Comparison of ENCODE assay signal across 8 mouse cellular contexts in the genomic region with DNA sequence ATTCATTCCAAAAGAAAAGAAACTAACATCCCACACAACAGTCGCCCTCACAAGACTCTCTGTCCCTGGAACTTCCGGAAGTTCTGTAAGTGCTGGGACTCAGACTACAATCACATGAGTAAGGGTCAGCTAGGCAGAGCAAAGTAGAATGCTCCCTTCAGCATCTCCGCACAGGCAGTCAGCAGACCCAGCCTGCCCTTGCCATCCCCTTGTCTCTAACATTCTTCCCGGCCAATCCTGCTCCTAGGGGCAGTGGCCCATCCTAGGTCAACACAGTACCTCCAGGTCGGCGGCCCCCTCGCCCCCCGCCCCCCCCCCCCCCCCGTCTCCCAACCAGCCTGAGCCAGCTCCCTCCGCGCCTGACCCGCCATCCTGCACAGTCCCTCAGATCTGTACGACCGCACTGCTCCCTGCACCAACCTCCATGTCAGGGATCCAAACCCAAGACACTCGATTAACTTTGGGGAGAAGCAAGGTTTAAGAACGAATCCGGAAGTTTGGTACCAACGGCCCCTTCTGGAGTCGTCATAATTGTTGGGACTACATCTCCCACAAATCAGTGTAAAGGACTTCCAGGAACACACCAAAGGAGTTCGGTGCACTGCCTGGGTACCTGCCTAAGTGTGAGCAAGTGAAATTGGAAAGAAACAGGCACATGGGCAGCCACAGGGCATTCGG. TPM values are rescaled to one million over a fixed set of nuclear protein-coding genes. Genes with fewer than 3 reads are reported as not detected.
DNase-seq lines count a peak whose midpoint lies in the region; ATAC-seq and TF ChIP-seq lines count a peak whose summit lies in the region.

Gene Zfp65 (minus strand): TSS at position 533 of the 678 bp plus-strand sequence.

- peak; percentile 78 for DNase-seq in ES-CJ7 (ENCODE audit: low read depth, low spot score)
- DNase-seq in cerebellum, adult 11-12 months = peak; percentile 69
- DNase-seq in forebrain, postnatal 0 days = peak; percentile 77
- peak; percentile 38 to 61 for DNase-seq in heart, postnatal 36 days
- DNase-seq in layer of hippocampus, adult 2 months (ENCODE audit: low spot score in 2 of 2) = peak; percentile 57 to 68
- DNase-seq in lung, adult 2 months = peak; percentile 51
- DNase-seq in thymus, adult 2 months = peak; percentile 26

- H3K9ac ChIP-seq in forebrain, postnatal 0 days = peak within 1 kb of the TSS; percentile 57
- H3K9ac ChIP-seq in neural tube, embryonic 15.5 days (replicated peaks) = peak within 1 kb of the TSS; percentile 56

- no peaks in the 10 kb centered on the region for H3K27me3 ChIP-seq in forebrain, postnatal 0 days (ENCODE audit: insufficient read depth, low read length)
- no peaks in the 10 kb centered on the region for H3K27me3 ChIP-seq in neural tube, embryonic 15.5 days (replicated peaks)
- no peaks in the 10 kb centered on the region for H3K27me3 ChIP-seq in thymus, adult 2 months (ENCODE audit: control insufficient read depth, insufficient read depth, low read length)

- no peaks in the 10 kb centered on the region for H3K9me3 ChIP-seq in forebrain, postnatal 0 days (ENCODE audit: low read length)
- H3K9me3 ChIP-seq in neural tube, embryonic 15.5 days (replicated peaks) = no peaks in the 10 kb centered on the region

- 0 out of 2 replicates have a peak, but pooled peaks have one; percentile 7 for TF ChIP-seq POLR2A in lung, adult 2 months (IDR thresholded peaks at IDR 0.05; ENCODE audit: borderline replicate concordance, extremely low read depth, low read depth, low read length)
- no peak for TF ChIP-seq POLR2A in thymus, adult 2 months (IDR thresholded peaks at IDR 0.05; ENCODE audit: control insufficient read depth, extremely low read depth, insufficient read depth, low read length, poor library complexity)

- intact Hi-C loops in heart, postnatal 36 days (cut with DNase I) = loop anchor here (5.0 to 10.0 kb wide), 6 partner anchors 84 to 604 kb away; partner anchors contain the start of genes Gm28044, Zfp273, Zfp455 and Zfp457

- H3K36me3 ChIP-seq in forebrain, postnatal 0 days (ENCODE audit: insufficient read depth) = no peaks in the 10 kb centered on the region
- no peaks in the 10 kb centered on the region for H3K36me3 ChIP-seq in neural tube, embryonic 15.5 days
- H3K36me3 ChIP-seq in thymus, adult 2 months (ENCODE audit: control insufficient read depth, insufficient read depth, low read length) = no peaks in the 10 kb centered on the region

- H3K4me3 ChIP-seq in forebrain, postnatal 0 days (ENCODE audit: low read depth, low read length) = peak within 1 kb of the TSS; percentile 63
- H3K4me3 ChIP-seq in layer of hippocampus, adult 2 months = peak within 1 kb of the TSS; percentile 71
- peak within 1 kb of the TSS; percentile 91 for H3K4me3 ChIP-seq in lung, adult 2 months (replicated peaks; ENCODE audit: extremely low read depth, low read depth, low read length)
- H3K4me3 ChIP-seq in neural tube, embryonic 15.5 days (replicated peaks) = peak within 1 kb of the TSS; percentile 55
- H3K4me3 ChIP-seq in thymus, adult 2 months (ENCODE audit: control insufficient read depth, insufficient read depth, low read length) = peak within 1 kb of the TSS; percentile 64

- 2% methylated on average over 13 of the region's 21 CpGs for WGBS in forebrain, postnatal 0 days
- WGBS in lung, adult 2 months = under 1% methylated on average over 20 of the region's 21 CpGs
- WGBS in neural tube, embryonic 15.5 days = 7% methylated on average over 16 of the region's 21 CpGs
- 3% methylated on average over 16 of the region's 21 CpGs for WGBS in thymus, adult 2 months

- H3K27ac ChIP-seq in forebrain, postnatal 0 days (ENCODE audit: low read depth, low read length) = no peak within 1 kb of the TSS
- peak within 1 kb of the TSS; percentile 83 for H3K27ac ChIP-seq in layer of hippocampus, adult 2 months
- peak within 1 kb of the TSS; percentile 56 for H3K27ac ChIP-seq in neural tube, embryonic 15.5 days (replicated peaks)
- H3K27ac ChIP-seq in thymus, adult 2 months (ENCODE audit: control insufficient read depth, insufficient read depth, low read length) = no peak within 1 kb of the TSS

- peaks cover 8% of the 10 kb centered on the region for H3K4me1 ChIP-seq in forebrain, postnatal 0 days (ENCODE audit: insufficient read depth)
- H3K4me1 ChIP-seq in lung, adult 2 months (ENCODE audit: control insufficient read depth, insufficient read depth, low read length) = no peaks in the 10 kb centered on the region; the same call in 1 of the 2 replicates
- peaks cover 21% of the 10 kb centered on the region for H3K4me1 ChIP-seq in neural tube, embryonic 15.5 days
- H3K4me1 ChIP-seq in thymus, adult 2 months (replicated peaks; ENCODE audit: control insufficient read depth, insufficient read depth, low read length) = peaks cover 2% of the 10 kb centered on the region; the same call in 1 of the 2 replicates

- H3K4me2 ChIP-seq in forebrain, postnatal 0 days (ENCODE audit: low read depth) = peak within 1 kb of the TSS; percentile 79
- H3K4me2 ChIP-seq in neural tube, embryonic 15.5 days = peak within 1 kb of the TSS; percentile 70

- TF ChIP-seq CTCF in forebrain, postnatal 0 days (IDR thresholded peaks at IDR 0.05; ENCODE audit: low read depth) = no peak
- no peak for TF ChIP-seq CTCF in layer of hippocampus, adult 2 months (conservative IDR thresholded peaks at IDR 0.05)
- TF ChIP-seq CTCF in lung, adult 2 months (IDR thresholded peaks at IDR 0.05; ENCODE audit: insufficient read depth, low read length) = no peak
- no peak for TF ChIP-seq CTCF in thymus, adult 2 months (IDR thresholded peaks at IDR 0.05; ENCODE audit: borderline replicate concordance, control insufficient read depth, extremely low read depth, insufficient read depth, low read length, poor library complexity)

- ATAC-seq in forebrain, postnatal 0 days = peak; percentile 91
- ATAC-seq in neural tube, embryonic 15.5 days (ENCODE audit: low FRiP score) = peak; percentile 91

RNA-seq across cellular contexts. Expression of gene Zfp65, which starts in this region (rescaled TPM):
- total RNA-seq in forebrain, postnatal 0 days (2014; rRNA removed) = 23.5 and 24.1 TPM in 2 replicates
- 3.0 and 5.6 TPM in 2 replicates for polyA plus RNA-seq in forebrain, postnatal 0 days (2015; fragmentation: Nextera tagmentation; extraction: Ambion mirVana)
- 1 to 10 TPM; 5.7 to 6.6 TPM for total RNA-seq in heart, postnatal 36 days (2021)
- total RNA-seq in layer of hippocampus, adult 2 months (2021) = 10 to 100 TPM; 13.5 to 14.0 TPM
- 0.75 and 0.84 TPM in 2 replicates for polyA plus RNA-seq in lung, adult 2 months (2012; rRNA removed)
- 8.2 and 8.5 TPM in 2 replicates for polyA plus RNA-seq in neural tube, embryonic 15.5 days (2015; fragmentation: Nextera tagmentation; extraction: Ambion mirVana)
- 1.4 TPM in 2 replicates for polyA plus RNA-seq in thymus, adult 2 months (2012; rRNA removed)

Comparison
In these comparisons a context has a peak if more than half of its experiments do, and no peak if none do; other contexts are left out.
1. Peak in DNase-seq and H3K4me3 ChIP-seq in lung, adult 2 months; RNA of the gene not detected or under 1 TPM.
2. DNase-seq: peak in every context shown above with its lines; median percentile 78 in ES-CJ7; 77 in forebrain, postnatal 0 days; 69 in cerebellum, adult 11-12 months; 62 in layer of hippocampus, adult 2 months; 51 in lung, adult 2 months; 50 in heart, postnatal 36 days; 26 in thymus, adult 2 months.
3. H3K27ac ChIP-seq: peak in layer of hippocampus, adult 2 months (single experiment) and neural tube, embryonic 15.5 days (single experiment); none in forebrain, postnatal 0 days (single experiment) and thymus, adult 2 months (single experiment).
4. Peak in every context shown above with its lines, with median percentiles within 50 percentile points of each other: H3K4me3 ChIP-seq.